Mouse (Mus musculus) liver, embryonic 13.5 days (tissue): ENCODE measurements around the gene Rpl14. TPM values are rescaled to one million over a fixed set of nuclear protein-coding genes. Genes with fewer than 3 reads are reported as not detected.

ENCODE experiments used
- ATAC-seq: fragments of 200-750 bp; cut with Nextera tagmentation; 2 replicates; pipeline ENCODE4 v1.8.0; 2017; ENCODE audit warnings: low read depth, mild to moderate bottlenecking, moderate number of reproducible peaks, moderate library complexity
- DNase-seq: peaks from one replicate; pipeline ENCODE4 v3.0.0; 2022
- H3K27ac ChIP-seq: fragments of 300-500 bp; sonication (generic); 2 replicates; pipeline ENCODE4 v1.5.1; 2015; ENCODE audit warnings: moderate library complexity, mild to moderate bottlenecking, inconsistent platforms
- H3K27me3 ChIP-seq: fragments of 300-500 bp; sonication (generic); 2 replicates; pipeline ENCODE4 v1.6.1; 2015; ENCODE audit warnings: mild to moderate bottlenecking, inconsistent platforms
- H3K36me3 ChIP-seq: fragments of 300-500 bp; sonication (generic); 2 replicates; pipeline ENCODE4 v1.6.1; 2015; ENCODE audit warnings: mild to moderate bottlenecking, inconsistent platforms
- H3K4me1 ChIP-seq: fragments of 300-500 bp; sonication (generic); replicated peaks from 2 replicates; pipeline ENCODE4 v1.6.1; 2015; ENCODE audit warnings: inconsistent platforms
- H3K4me2 ChIP-seq: fragments of 300-500 bp; sonication (generic); 2 replicates; pipeline ENCODE4 v1.6.1; 2015; ENCODE audit warnings: inconsistent platforms, mild to moderate bottlenecking, moderate library complexity
- H3K4me3 ChIP-seq: fragments of 300-500 bp; sonication (generic); replicated peaks from 2 replicates; pipeline ENCODE4 v1.5.1; 2015; ENCODE audit warnings: mild to moderate bottlenecking, inconsistent platforms
- H3K9ac ChIP-seq: fragments of 300-500 bp; sonication (generic); 2 replicates; pipeline ENCODE4 v1.6.1; 2015; ENCODE audit warnings: mild to moderate bottlenecking, inconsistent platforms
- H3K9me3 ChIP-seq: fragments of 300-500 bp; sonication (generic); replicated peaks from 2 replicates; pipeline ENCODE4 v1.6.1; 2016; ENCODE audit warnings: inconsistent platforms
- WGBS: fragments of 180-500 bp; shearing (Covaris S2); methylation state at CpG from one replicate; pipeline ENCODE4 v1.1.7; 2015; ENCODE audit not compliant: insufficient replicate concordance; 5-methylcytosine and 5-hydroxymethylcytosine counted together
- polyA plus RNA-seq: library from polyadenylated mRNA; unstranded; fragments of >200 nt; fragmentation: Nextera tagmentation; extraction: Ambion mirVana; gene quantifications from 2 replicates; pipeline ENCODE4 v1.2.1, GENCODE M21; 2015

The Rpl14 gene
- polyA plus RNA-seq, 1 experiment from 2014 or later, result 604 TPM

DNA sequence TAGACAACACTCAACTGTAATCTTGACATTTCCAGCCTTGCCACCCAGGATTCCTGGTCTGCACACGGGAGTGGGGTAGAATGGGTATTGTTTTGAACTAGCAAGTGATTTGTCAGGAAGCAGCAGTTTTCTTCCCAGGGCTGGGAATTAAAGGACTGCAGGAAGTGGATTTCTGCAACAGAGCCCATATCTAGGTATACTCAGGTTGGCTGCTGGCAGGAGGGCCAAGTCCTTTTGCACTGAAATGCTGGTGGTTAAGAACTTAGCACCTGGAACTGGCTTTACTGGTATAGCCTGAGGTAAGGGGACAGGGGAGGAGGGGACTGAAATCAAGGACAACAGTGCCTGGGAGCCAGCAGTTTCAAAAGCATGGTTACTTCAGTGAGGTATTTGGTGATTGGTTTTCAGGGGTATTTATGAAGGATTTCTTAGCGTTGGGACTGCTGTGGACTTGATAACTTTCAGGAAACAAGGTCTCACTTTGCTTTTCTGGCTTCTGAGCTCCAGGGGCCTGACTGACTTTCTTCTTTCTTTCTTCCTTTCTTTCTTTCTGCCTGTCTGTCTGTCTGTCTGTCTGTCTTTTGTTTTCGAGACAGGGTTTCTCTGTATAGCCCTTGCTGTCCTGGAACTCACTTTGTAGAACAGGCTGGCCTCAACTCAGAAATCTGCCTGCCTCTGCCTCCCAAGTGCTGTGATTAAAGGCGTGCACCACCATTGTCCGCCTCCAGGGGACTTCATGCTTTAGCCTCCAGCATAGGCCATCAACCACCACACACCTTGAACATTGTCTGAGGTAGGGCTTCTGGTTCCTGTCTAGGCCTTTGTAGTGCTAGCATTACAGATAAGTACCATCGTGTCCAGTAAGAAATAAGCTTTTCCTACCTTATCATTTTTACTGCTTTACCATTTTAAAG, 4.8 kb downstream of the Rpl14 start:
- no peak for DNase-seq
- no peaks in the 10 kb centered on the region for H3K27me3 ChIP-seq
- peaks cover 43% of the 10 kb centered on the region for H3K36me3 ChIP-seq
- peak overlapping the region; percentile 88 for H3K4me2 ChIP-seq
- peak overlapping the region; percentile 76 for H3K4me3 ChIP-seq
- H3K9ac ChIP-seq, result peak overlapping the region; percentile 87
- ATAC-seq, result no peak
- no peaks in the 10 kb centered on the region for H3K9me3 ChIP-seq
- WGBS, result 40% methylated on average over 6 of the region's 6 CpGs
- H3K4me1 ChIP-seq, result peaks cover 69% of the 10 kb centered on the region
- peak overlapping the region; percentile 74 for H3K27ac ChIP-seq

DNA sequence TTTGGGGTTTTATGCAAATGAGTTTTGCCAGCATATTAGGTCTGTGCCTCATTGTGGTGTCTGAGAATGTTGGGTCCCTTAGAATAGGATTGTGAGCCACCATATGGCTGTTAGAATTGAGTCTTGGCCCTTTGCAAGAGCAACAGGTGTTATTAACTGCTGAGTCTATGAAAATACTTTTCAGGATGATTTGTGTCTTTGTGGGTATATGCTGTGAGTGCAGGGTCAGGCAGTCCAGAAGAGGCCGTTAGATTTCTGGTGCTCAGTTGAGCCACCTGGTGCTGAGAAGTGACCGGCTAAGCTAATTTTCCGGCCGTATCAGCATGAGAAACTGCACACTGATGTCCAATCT, 5.4 kb downstream of the Rpl14 start:
- peaks cover 69% of the 10 kb centered on the region for H3K4me1 ChIP-seq

GRCm38 (mm10) chr9:120577133-120577651, 5.9 kb downstream of the Rpl14 start:
- Histone ChIP-seq H3K9me3 (no peaks in the 10 kb centered on the region), H3K4me2 (peak overlapping the region; percentile 88), H3K27ac (peak overlapping the region; percentile 78), H3K9ac (peak overlapping the region; percentile 87), H3K27me3 (no peaks in the 10 kb centered on the region), H3K4me3 (peak overlapping the region; percentile 76), H3K4me1 (peaks cover 73% of the 10 kb centered on the region), H3K36me3 (peaks cover 42% of the 10 kb centered on the region)
- ATAC-seq (peak; percentile 95), DNase-seq (peak; percentile 93)
- WGBS, result under 1% methylated on average over 43 of the region's 43 CpGs

More for the DNA sequence above, 5.4 kb downstream of the Rpl14 start:
- no peaks in the 10 kb centered on the region for H3K27me3 ChIP-seq
- no peak for ATAC-seq
- peak overlapping the region; percentile 74 for H3K27ac ChIP-seq
- 4% methylated on average over 4 of the region's 4 CpGs for WGBS
- H3K9me3 ChIP-seq, result no peaks in the 10 kb centered on the region
- peak overlapping the region; percentile 88 for H3K4me2 ChIP-seq
- DNase-seq, result no peak
- H3K36me3 ChIP-seq, result peaks cover 43% of the 10 kb centered on the region
- peak overlapping the region; percentile 76 for H3K4me3 ChIP-seq
- peak overlapping the region; percentile 87 for H3K9ac ChIP-seq

- DNase-seq (no peak), ATAC-seq (no peak)
- peak overlapping the region; percentile 88 for H3K4me2 ChIP-seq
- peaks cover 35% of the 10 kb centered on the region for H3K36me3 ChIP-seq
- no peaks in the 10 kb centered on the region for H3K27me3 ChIP-seq
- H3K4me1 ChIP-seq, result peaks cover 73% of the 10 kb centered on the region
- peak overlapping the region; percentile 78 for H3K27ac ChIP-seq
- 38% methylated on average over 12 of the region's 12 CpGs for WGBS
- no peaks in the 10 kb centered on the region for H3K9me3 ChIP-seq
- H3K4me3 ChIP-seq, result peak overlapping the region; percentile 76
- H3K9ac ChIP-seq, result peak overlapping the region; percentile 87
These were observed 6.6 kb downstream of the Rpl14 start for GRCm38 (mm10) chr9:120577706-120578405.

DNA sequence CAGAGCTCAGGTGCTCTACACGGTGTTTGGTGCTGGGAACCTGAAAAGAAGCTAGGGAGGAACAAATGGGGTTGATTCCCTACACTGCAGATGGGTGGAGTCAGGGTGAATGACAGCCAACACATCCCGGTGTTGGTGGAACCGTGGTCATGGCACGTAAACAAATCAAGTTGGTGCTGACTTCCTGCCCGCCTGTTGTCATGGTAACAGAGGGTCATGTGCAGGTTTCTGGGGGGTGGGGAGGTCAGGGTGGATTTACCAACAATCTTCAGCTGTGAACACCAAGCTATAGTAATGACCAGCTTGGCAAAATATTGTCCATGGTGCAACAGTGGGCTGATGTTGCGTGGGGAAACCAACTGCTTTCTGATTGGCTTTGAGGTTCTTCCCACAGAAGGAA, 7.5 kb downstream of the Rpl14 start:
- no peak overlapping the region for H3K4me3 ChIP-seq
- H3K9me3 ChIP-seq, result no peaks in the 10 kb centered on the region
- no peak for ATAC-seq

GRCm38 (mm10) chr9:120579808-120580207, 8.6 kb downstream of the Rpl14 start:
- DNase-seq (no peak), ATAC-seq (no peak)
- no peak overlapping the region for H3K4me3 ChIP-seq
- peaks cover 16% of the 10 kb centered on the region for H3K36me3 ChIP-seq
- H3K27ac ChIP-seq, result no peak overlapping the region
- H3K4me2 ChIP-seq, result no peak overlapping the region
- no peak overlapping the region for H3K9ac ChIP-seq
- 67% methylated on average over 7 of the region's 7 CpGs for WGBS
- H3K27me3 ChIP-seq, result no peaks in the 10 kb centered on the region
- peaks cover 61% of the 10 kb centered on the region for H3K4me1 ChIP-seq
- H3K9me3 ChIP-seq, result no peaks in the 10 kb centered on the region

More for the DNA sequence above, 7.5 kb downstream of the Rpl14 start:
- Histone ChIP-seq H3K27me3 (no peaks in the 10 kb centered on the region), H3K4me1 (peaks cover 71% of the 10 kb centered on the region), H3K4me2 (0 out of 2 replicates have a peak overlapping the region, but pooled peaks have one; percentile 88), H3K9ac (no peak overlapping the region), H3K27ac (no peak overlapping the region), H3K36me3 (peaks cover 27% of the 10 kb centered on the region)
- no peak for DNase-seq
- WGBS, result 40% methylated on average over 6 of the region's 6 CpGs

DNA sequence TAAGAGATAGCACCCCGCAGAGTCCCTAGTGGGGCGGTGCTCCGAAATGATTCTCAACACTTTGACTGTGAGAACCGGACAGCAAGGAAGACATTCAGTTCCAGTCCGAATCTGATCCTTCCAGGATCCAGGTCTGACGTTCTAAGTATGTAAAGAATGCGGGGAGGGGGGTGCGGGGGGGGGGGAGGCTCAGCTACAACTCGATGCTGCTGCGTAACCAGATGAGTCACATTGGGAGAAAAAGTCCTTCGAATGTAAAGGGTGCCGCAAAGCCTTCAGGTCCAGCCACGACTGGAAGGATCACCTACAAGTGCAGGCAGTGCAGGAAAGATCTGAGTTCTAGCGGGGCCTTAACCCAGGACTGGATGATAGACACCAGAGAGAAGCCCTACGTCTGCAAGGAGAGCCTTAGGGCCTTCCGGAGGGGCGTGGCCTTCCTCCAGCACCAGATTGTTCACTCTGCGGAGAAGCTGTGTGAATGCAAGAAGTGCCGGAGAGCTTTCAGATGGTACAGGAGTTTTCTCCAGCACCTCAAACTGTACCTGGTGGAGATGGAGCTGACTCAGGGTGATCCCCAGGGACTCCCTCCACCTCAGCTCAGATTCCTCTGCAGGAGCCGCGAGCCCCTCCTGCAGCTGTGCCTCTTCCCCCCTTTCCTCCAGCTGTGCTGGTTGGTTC, 10.8 kb downstream of the Rpl14 start:
- Histone ChIP-seq H3K9me3 (no peaks in the 10 kb centered on the region), H3K27ac (peak overlapping the region; percentile 60), H3K4me1 (peaks cover 40% of the 10 kb centered on the region), H3K4me2 (peak overlapping the region; percentile 81), H3K4me3 (peak overlapping the region; percentile 45), H3K9ac (peak overlapping the region; percentile 52; the same call in 1 of the 2 replicates), H3K36me3 (no peaks in the 10 kb centered on the region), H3K27me3 (no peaks in the 10 kb centered on the region)
- ATAC-seq, result peak; percentile 51
- DNase-seq, result peak; percentile 40
- 16% methylated on average over 21 of the region's 21 CpGs for whole genome bisulfite sequencing

DNA sequence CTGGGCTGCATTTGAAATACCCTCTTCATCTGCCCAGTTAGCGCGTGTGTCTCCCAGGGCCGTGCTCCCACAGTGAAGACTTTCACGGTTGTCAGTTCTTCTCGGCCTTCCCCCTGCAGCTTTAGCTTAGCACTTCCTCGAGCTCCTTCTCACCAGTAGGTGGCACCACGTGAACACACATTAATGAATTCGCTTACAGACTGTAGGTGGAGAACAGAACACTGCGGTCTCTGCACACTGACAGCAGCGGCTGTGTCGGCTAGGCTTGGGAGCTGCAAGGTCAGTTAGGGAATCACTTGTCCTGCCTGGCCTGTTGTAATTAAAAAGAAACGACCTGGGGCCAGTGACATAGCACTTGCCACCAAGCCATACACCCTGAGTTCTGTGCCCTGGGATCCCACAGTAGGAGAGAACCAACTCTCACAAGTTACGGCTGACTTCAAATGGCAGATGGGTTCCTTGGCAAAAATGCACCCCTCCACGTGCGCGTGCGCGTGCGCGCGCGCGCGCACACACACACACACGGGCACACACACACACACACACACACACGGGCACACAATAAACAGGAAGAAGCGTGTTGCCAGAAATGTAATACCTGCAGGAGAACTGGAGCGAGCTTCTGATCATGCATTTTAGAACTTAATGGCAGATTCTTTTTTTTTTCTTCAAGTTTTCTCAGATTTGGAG, 11.5 kb downstream of the Rpl14 start:
- H3K27ac ChIP-seq, result peak overlapping the region; percentile 64
- no peaks in the 10 kb centered on the region for H3K36me3 ChIP-seq
- H3K9ac ChIP-seq, result peak overlapping the region; percentile 59
- H3K4me3 ChIP-seq, result peak overlapping the region; percentile 45
- DNase-seq (peak; percentile 77), ATAC-seq (peak; percentile 85)
- no peaks in the 10 kb centered on the region for H3K9me3 ChIP-seq
- H3K27me3 ChIP-seq, result no peaks in the 10 kb centered on the region
- peak overlapping the region; percentile 81 for H3K4me2 ChIP-seq
- H3K4me1 ChIP-seq, result peaks cover 37% of the 10 kb centered on the region
- WGBS, result 8% methylated on average over 28 of the region's 28 CpGs

GRCm38 (mm10) chr9:120583314-120583713, 12.1 kb downstream of the Rpl14 start:
- peaks cover 31% of the 10 kb centered on the region for H3K4me1 ChIP-seq
- DNase-seq, result no peak
- peak overlapping the region; percentile 59 for H3K9ac ChIP-seq
- H3K36me3 ChIP-seq, result no peaks in the 10 kb centered on the region
- no peak overlapping the region for H3K27ac ChIP-seq
- WGBS, result 70% methylated on average over 3 of the region's 3 CpGs
- no peaks in the 10 kb centered on the region for H3K27me3 ChIP-seq
- peak overlapping the region; percentile 81 for H3K4me2 ChIP-seq
- no peak for ATAC-seq
- peak overlapping the region; percentile 45 for H3K4me3 ChIP-seq
- H3K9me3 ChIP-seq, result no peaks in the 10 kb centered on the region

GRCm38 (mm10) chr9:120586546-120586945, 15.3 kb downstream of the Rpl14 start:
- Histone ChIP-seq H3K4me2 (no peak overlapping the region), H3K4me1 (peaks cover 19% of the 10 kb centered on the region), H3K27ac (no peak overlapping the region), H3K4me3 (no peak overlapping the region), H3K9me3 (no peaks in the 10 kb centered on the region), H3K27me3 (no peaks in the 10 kb centered on the region), H3K9ac (no peak overlapping the region), H3K36me3 (no peaks in the 10 kb centered on the region)
- WGBS, result 6% methylated on average over 3 of the region's 3 CpGs
- no peak for ATAC-seq
- DNase-seq, result peak; percentile 67
